Mouse (Mus musculus) hindbrain, embryonic 12.5 days (tissue): Measurements from ENCODE around the gene Sufu. TPM values are rescaled to one million over a fixed set of nuclear protein-coding genes. Genes with fewer than 3 reads are reported as not detected.

Experiments used
- ATAC-seq: fragments of 200-750 bp; cut with Nextera tagmentation; 2 replicates; pipeline ENCODE4 v1.8.0; 2017; ENCODE audit warnings: moderate TSS enrichment; ENCODE audit not compliant: low FRiP score
- H3K27ac ChIP-seq: fragments of 300-500 bp; sonication (generic); 2 replicates; pipeline ENCODE4 v1.5.1; 2016; ENCODE audit warnings: mild to moderate bottlenecking
- H3K27me3 ChIP-seq: fragments of 300-500 bp; sonication (generic); 2 replicates; pipeline ENCODE4 v1.6.1; 2016; ENCODE audit warnings: mild to moderate bottlenecking
- H3K36me3 ChIP-seq: fragments of 300-500 bp; sonication (generic); 2 replicates; pipeline ENCODE4 v1.6.1; 2016; ENCODE audit warnings: mild to moderate bottlenecking
- H3K4me1 ChIP-seq: fragments of 300-500 bp; sonication (generic); 2 replicates; pipeline ENCODE4 v1.6.1; 2016
- H3K4me2 ChIP-seq: fragments of 300-500 bp; sonication (generic); replicated peaks from 2 replicates; pipeline ENCODE4 v1.6.1; 2016; ENCODE audit warnings: mild to moderate bottlenecking
- H3K4me3 ChIP-seq: fragments of 300-500 bp; sonication (generic); 2 replicates; pipeline ENCODE4 v1.5.1; 2016; ENCODE audit warnings: mild to moderate bottlenecking
- H3K9ac ChIP-seq: fragments of 300-500 bp; sonication (generic); 2 replicates; pipeline ENCODE4 v1.6.1; 2016; ENCODE audit warnings: mild to moderate bottlenecking, moderate library complexity
- H3K9me3 ChIP-seq: fragments of 300-500 bp; sonication (generic); replicated peaks from 2 replicates; pipeline ENCODE4 v1.6.1; 2016; ENCODE audit warnings: mild to moderate bottlenecking
- WGBS: fragments of 180-500 bp; shearing (Covaris S2); methylation state at CpG from one replicate; pipeline ENCODE4 v1.1.7; 2016; 5-methylcytosine and 5-hydroxymethylcytosine counted together
- polyA plus RNA-seq: library from polyadenylated mRNA; unstranded; fragments of >200 nt; fragmentation: Nextera tagmentation; extraction: Ambion mirVana; gene quantifications from 2 replicates; pipeline ENCODE4 v1.2.1, GENCODE M21; 2016

Sufu gene
- polyA plus RNA-seq, 1 experiment from 2014 or later = 39.3 TPM

DNA sequence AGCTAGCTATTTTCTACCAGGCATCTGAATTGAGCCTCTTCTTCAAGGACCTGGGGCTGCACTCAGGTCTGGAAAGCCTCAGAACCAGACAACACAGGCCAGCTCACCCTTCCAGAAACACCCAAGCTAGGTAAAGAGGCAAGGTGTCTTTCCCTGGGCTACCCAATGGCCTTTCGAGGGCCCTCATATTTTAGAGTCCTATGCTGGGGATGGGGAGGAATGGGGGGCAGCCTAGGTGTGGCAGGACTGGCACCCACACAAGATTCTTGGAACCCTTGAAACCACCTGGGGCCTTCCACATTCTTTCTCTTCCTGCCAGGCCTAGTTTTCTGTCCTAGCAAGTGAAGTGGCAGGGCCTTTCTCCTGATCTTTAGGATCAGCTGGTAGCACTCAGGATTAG, 92.8 kb downstream of the Sufu start:
- ATAC-seq = no peak
- WGBS = 96% methylated on average over 1 of the region's 1 CpGs
- Histone ChIP-seq H3K4me3 (no peak overlapping the region), H3K9ac (no peak overlapping the region), H3K4me1 (peaks cover 11% of the 10 kb centered on the region), H3K4me2 (no peak overlapping the region), H3K36me3 (peaks cover 29% of the 10 kb centered on the region), H3K27ac (no peak overlapping the region), H3K27me3 (no peaks in the 10 kb centered on the region), H3K9me3 (no peaks in the 10 kb centered on the region)

DNA sequence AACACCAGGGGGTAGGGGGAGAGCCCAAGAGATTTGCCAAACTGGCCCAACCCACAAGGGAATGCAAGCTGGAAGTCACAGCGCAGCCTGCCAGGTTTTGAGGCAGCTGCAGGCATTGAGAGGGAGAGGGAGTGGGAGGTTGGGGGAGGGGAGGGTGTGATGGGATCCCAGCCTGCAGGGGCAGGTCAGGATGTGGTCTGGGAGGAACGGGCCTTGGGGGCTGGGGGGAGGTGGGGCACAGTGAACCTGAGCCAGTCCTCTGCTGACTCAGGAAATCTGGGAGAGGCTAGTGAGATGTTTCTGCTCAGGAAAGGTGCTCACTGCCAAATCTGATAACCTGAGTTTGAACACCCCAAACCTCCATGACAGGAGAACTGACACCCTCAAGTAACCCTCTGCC, 93.9 kb downstream of the Sufu start:
- Histone ChIP-seq H3K4me2 (no peak overlapping the region), H3K9me3 (no peaks in the 10 kb centered on the region), H3K36me3 (peaks cover 21% of the 10 kb centered on the region), H3K4me3 (no peak overlapping the region), H3K9ac (no peak overlapping the region), H3K4me1 (peaks cover 5% of the 10 kb centered on the region), H3K27ac (no peak overlapping the region), H3K27me3 (no peaks in the 10 kb centered on the region)
- ATAC-seq = no peak
- 3% methylated on average over 2 of the region's 2 CpGs for WGBS

DNA sequence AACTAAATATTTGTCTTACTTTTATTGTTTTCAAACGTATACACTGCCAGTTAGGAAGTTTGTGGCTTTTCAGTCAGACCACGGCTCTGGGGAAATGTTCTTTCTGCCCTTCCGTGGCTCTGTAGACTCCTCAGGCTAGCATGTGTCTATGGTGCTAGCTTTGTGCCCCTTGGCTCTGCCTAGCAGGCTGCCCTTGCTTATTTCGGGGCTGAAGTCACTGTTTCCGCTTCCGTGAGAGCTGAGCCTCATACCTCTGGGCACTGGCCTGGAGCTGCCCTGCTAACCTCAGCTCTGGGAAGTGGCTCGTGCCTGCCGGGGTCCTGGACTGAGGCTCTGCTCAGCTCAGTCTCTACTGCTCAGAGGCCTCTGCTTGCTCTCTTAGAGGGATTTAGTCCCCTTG, 98.4 kb downstream of the Sufu start:
- H3K4me1 ChIP-seq = peaks cover 7% of the 10 kb centered on the region
- H3K27me3 ChIP-seq = no peaks in the 10 kb centered on the region
- ATAC-seq = no peak
- no peak overlapping the region for H3K9ac ChIP-seq
- no peak overlapping the region for H3K27ac ChIP-seq
- H3K36me3 ChIP-seq = no peaks in the 10 kb centered on the region
- no peak overlapping the region for H3K4me3 ChIP-seq
- WGBS = 79% methylated on average over 8 of the region's 8 CpGs
- no peaks in the 10 kb centered on the region for H3K9me3 ChIP-seq
- no peak overlapping the region for H3K4me2 ChIP-seq

DNA sequence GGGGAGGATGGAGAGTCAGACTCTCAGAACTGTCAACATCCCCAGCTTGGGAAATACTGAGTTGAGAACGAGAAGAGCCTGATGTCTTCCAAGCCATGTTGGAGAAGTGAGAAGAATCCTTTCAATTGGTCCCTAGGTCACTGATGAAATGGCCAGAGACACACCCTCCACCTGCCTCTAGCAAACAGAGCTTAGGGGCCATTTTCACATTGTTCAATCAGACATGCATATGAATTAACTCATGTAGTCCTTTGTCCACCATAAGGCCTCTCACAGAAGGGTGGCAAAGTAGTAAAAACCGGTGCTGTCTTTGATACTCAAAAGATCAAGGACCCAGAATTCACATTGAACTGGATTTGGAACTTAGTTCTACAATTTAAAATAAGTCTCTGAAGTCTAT, 100.5 kb downstream of the Sufu start:
- no peak overlapping the region for H3K4me3 ChIP-seq
- H3K9ac ChIP-seq = no peak overlapping the region
- H3K4me2 ChIP-seq = no peak overlapping the region
- peaks cover 3% of the 10 kb centered on the region; the same call in 1 of the 2 replicates for H3K4me1 ChIP-seq
- H3K27ac ChIP-seq = no peak overlapping the region
- WGBS = 75% methylated on average over 2 of the region's 2 CpGs
- no peaks in the 10 kb centered on the region for H3K9me3 ChIP-seq
- no peaks in the 10 kb centered on the region for H3K36me3 ChIP-seq
- H3K27me3 ChIP-seq = no peaks in the 10 kb centered on the region
- no peak for ATAC-seq

DNA sequence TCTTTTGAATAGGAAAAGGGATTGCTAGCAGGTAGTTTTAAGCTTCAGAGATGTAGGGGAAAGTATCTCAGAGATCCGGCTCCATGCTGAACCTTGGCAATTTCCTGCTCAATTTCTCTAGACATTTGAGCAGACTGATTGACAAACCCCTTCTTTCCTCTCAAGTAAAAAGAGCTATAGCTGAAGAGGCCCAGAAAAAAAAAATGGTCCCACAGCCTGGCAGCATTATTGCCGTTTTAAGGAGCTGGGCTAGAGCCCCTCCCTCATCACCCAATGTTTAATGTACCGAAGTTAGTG, 102.8 kb downstream of the Sufu start:
- Histone ChIP-seq H3K27me3 (no peaks in the 10 kb centered on the region), H3K36me3 (no peaks in the 10 kb centered on the region), H3K9me3 (no peaks in the 10 kb centered on the region), H3K9ac (no peak overlapping the region), H3K4me3 (peak overlapping the region; percentile 94; the same call in 1 of the 2 replicates), H3K4me2 (peak overlapping the region; percentile 38), H3K27ac (peak overlapping the region; percentile 99), H3K4me1 (peaks cover 6% of the 10 kb centered on the region)
- WGBS = 6% methylated on average over 3 of the region's 3 CpGs
- no peak for ATAC-seq

DNA sequence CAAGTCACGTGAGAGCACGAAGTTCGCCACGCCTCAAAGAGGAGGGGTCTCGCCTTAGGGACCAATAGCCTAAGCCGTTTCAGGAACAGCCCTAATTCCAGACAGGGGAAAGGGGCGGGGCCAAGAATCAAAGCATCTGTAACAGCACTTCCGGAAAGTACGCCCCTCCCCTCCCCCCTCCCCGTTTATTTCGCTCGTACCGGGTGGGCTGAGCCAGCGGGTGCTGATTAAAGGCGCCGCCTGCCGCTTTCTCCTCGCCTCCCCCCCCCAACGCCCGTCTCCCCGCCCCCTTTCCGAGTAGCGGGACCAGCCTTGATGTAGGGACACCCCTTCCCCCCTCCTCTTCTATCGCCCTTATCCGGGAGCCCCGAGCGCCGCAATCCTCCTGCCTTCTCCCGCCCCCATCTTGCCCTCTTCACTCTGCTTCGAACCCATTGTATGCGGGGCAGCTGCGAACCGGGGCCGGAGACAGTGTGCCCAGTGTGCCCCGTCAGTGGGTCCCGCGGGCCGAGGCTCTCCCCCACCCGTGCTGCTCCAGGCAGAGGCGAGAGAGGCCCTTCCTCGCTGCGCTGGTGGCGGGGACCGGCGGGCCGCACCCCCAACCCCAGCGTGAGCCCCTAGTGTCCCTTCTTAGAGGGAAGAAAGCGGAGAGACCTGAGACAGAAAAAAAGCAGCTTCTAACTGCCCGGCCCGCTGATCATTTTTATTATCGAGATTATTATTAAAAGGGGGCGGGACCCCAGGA, 103.3 kb downstream of the Sufu start:
- Histone ChIP-seq H3K9me3 (no peaks in the 10 kb centered on the region), H3K9ac (peak overlapping the region; percentile 99), H3K4me3 (peak overlapping the region; percentile 94), H3K36me3 (no peaks in the 10 kb centered on the region), H3K4me2 (peak overlapping the region; percentile 86), H3K4me1 (peaks cover 12% of the 10 kb centered on the region), H3K27me3 (no peaks in the 10 kb centered on the region), H3K27ac (peak overlapping the region; percentile 99)
- peak; percentile 84 for ATAC-seq
- 1% methylated on average over 49 of the region's 52 CpGs for WGBS

DNA sequence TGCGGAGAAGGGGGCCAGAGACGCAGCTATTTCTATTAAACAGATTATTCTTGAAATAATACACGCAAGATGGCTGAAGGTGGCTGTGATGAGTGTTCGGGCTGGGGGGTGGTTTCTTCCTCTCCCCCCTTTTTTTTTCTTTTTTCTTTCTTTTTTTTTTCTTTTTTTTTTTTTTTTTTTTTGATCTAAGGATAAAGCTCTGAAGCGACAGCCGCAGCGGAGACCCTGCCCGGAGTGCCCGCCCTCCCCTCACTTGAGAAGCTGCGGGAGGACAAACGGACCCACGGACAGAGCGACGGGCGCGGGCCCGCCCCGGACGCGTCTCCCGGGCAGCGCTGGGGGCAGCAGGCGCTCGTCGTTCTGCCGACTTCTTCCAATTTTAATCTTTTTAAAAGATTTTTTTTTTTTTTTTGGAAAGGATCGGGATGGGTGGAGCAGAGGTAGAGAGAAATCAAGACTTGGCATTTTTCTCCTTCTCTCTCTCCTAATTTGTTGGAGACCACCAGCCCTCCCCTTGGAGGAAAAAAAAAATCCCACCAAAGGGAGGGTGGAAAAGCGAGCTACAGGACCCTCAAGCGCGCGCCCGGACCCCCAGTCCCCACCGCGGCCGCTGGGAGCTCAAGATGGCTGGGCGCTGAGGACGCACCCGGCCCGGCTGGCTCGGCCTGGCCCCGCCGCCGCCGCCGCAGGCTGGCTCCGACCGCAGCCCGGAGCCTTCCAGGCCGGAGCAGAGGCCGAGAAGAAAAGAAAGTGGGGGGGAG, 104.1 kb downstream of the Sufu start:
- Histone ChIP-seq H3K27ac (peak overlapping the region; percentile 99), H3K4me3 (peak overlapping the region; percentile 94), H3K4me1 (peaks cover 19% of the 10 kb centered on the region), H3K36me3 (0 out of 2 replicates have a peak, but pooled peaks cover 3% of the 10 kb centered on the region), H3K9ac (peak overlapping the region; percentile 99), H3K9me3 (no peaks in the 10 kb centered on the region), H3K27me3 (no peaks in the 10 kb centered on the region), H3K4me2 (peak overlapping the region; percentile 86)
- peak; percentile 32 for ATAC-seq
- under 1% methylated on average over 45 of the region's 50 CpGs for WGBS

DNA sequence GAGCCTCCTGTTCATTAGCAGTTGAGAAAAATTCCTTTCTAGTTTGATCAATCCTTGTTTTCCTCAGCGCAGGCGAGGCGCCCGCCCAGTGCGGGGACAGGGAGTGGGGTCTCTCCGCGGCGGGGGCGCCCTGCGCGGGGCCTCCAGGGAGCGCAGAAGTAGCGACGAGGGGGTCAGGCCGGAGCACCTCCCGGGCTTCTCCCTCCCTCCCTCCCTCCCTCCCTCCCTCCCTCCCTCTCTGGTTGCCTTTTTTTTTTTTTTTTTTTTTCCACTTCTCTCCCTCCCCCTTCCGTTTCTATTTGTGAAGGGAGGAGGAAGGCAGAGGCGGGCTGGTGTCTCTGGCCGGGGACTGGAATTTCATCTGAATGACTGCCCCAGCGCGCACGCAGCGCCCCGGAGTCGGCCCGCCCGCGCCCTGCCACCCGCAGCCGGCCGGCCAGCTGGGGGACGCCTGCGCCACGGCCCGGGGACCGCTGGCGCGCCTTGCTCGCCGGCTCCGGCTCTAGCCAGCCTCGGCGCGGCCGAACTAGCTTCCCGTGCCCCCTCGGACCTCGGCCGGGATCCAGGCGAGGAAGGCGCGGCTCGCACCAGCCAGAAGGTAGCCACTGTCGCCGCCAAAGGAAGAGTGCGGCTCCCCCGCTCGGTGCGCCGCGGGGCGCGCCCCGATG, 104.8 kb downstream of the Sufu start, which contains the start of gene Trim8:
Gene Trim8 (plus strand): TSS at position 302 of the 668 bp plus-strand sequence.
- WGBS = under 1% methylated on average over 36 of the region's 64 CpGs
- H3K4me1 ChIP-seq = peaks cover 27% of the 10 kb centered on the region
- H3K27ac ChIP-seq = peak within 1 kb of the TSS; percentile 99
- H3K27me3 ChIP-seq = no peaks in the 10 kb centered on the region
- H3K4me2 ChIP-seq = peak within 1 kb of the TSS; percentile 86
- H3K9me3 ChIP-seq = no peaks in the 10 kb centered on the region
- H3K36me3 ChIP-seq = peaks cover 6% of the 10 kb centered on the region; the same call in 1 of the 2 replicates
- H3K9ac ChIP-seq = peak within 1 kb of the TSS; percentile 99
- peak within 1 kb of the TSS; percentile 94 for H3K4me3 ChIP-seq
- peak; percentile 46 for ATAC-seq

DNA sequence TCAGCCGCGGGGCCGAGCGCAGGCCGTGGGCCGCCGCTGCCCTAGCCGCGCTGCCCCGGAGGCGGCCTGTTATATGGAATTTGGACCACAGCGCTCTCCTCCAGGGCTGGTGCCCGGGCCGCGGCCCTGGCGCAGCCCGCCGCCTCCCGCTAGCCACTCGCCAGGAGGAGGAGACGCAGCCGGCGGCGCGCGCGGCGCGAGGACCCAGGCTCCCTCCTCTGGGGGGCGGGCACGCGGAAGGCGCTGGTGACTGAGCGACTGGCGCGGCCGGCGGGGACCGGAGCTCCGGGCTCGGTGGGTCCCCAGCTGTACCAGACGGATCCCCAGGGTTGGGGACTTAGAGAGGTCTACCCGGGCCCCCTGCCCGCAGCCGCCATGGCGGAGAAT, 105.4 kb downstream of the Sufu start:
- 0 out of 2 replicates have a peak, but pooled peaks have one; percentile 0 for ATAC-seq
- Histone ChIP-seq H3K4me3 (peak overlapping the region; percentile 94), H3K9ac (peak overlapping the region; percentile 99), H3K4me2 (peak overlapping the region; percentile 86), H3K4me1 (peaks cover 32% of the 10 kb centered on the region), H3K27ac (peak overlapping the region; percentile 99), H3K9me3 (no peaks in the 10 kb centered on the region), H3K36me3 (peaks cover 9% of the 10 kb centered on the region), H3K27me3 (no peaks in the 10 kb centered on the region)
- under 1% methylated on average over 40 of the region's 46 CpGs for WGBS

DNA sequence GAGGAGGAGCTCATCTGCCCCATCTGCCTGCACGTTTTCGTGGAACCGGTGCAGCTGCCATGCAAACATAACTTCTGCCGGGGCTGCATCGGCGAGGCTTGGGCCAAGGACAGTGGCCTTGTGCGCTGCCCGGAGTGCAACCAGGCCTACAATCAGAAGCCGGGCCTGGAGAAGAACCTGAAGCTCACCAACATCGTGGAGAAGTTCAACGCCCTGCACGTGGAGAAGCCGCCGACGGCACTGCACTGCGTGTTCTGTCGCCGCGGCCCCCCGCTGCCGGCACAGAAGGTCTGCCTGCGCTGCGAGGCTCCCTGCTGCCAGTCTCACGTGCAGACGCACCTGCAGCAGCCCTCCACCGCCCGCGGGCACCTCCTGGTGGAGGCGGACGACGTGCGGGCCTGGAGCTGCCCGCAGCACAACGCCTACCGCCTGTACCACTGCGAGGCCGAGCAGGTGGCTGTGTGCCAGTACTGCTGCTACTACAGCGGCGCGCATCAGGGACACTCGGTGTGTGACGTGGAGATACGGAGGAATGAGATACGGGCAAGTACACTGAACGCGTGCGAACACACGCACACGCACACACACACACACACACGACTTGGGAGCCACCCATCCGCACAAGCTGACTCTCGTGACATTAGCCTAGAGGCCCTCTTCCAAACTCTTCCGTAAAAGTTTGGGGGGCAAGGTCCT, 105.9 kb downstream of the Sufu start:
- H3K27me3 ChIP-seq = no peaks in the 10 kb centered on the region
- peak overlapping the region; percentile 86 for H3K4me2 ChIP-seq
- H3K36me3 ChIP-seq = peaks cover 11% of the 10 kb centered on the region
- peak overlapping the region; percentile 94 for H3K4me3 ChIP-seq
- H3K9me3 ChIP-seq = no peaks in the 10 kb centered on the region
- peak overlapping the region; percentile 99 for H3K9ac ChIP-seq
- peaks cover 38% of the 10 kb centered on the region for H3K4me1 ChIP-seq
- ATAC-seq = no peak
- under 1% methylated on average over 53 of the region's 53 CpGs for WGBS
- peak overlapping the region; percentile 99 for H3K27ac ChIP-seq

DNA sequence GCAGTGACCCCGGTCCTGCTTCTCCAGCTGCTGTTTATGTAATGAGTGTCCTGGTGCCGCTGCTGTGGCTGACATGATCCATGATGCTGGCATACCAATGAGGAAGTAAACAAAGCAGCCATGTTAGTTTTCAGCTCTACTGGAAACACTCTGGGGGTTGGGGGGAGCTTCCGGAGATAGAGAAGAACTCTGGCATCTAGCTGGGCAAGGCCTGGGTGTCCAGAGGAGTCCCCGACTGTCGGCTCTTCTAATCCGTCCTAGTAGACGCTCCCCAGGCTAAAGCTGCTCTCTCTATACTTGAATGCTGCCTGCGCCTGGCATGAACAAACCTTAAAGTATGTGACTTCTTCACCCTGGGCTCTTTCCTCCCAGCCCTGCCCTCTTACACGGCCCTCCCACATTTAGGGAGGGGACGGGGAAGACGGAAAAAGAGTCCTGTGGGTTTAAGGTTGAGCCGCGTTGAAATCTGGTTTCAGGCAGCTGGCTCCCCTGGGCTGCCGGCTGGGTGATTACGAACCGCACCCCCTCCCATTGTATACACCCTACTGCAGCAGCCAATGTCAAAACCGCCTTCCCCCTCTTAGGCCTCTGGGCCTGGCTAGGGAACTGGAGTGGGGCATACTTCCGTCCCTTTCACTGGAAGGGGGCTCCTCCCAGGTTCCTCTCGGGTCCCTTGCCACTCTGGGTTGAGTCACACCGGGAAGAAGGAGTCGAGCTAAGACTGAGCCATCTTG, 106.8 kb downstream of the Sufu start:
- peak overlapping the region; percentile 94 for H3K4me3 ChIP-seq
- H3K4me1 ChIP-seq = peaks cover 47% of the 10 kb centered on the region
- WGBS = 0% methylated on average over 21 of the region's 21 CpGs
- H3K27me3 ChIP-seq = no peaks in the 10 kb centered on the region
- peaks cover 20% of the 10 kb centered on the region for H3K36me3 ChIP-seq
- ATAC-seq = no peak
- H3K9ac ChIP-seq = peak overlapping the region; percentile 99
- H3K27ac ChIP-seq = peak overlapping the region; percentile 99
- H3K4me2 ChIP-seq = peak overlapping the region; percentile 86
- H3K9me3 ChIP-seq = no peaks in the 10 kb centered on the region
